Mouse (Mus musculus) spleen, adult 2 months (tissue): ENCODE data around the gene Ptpn23. TPM values are rescaled to one million over a fixed set of nuclear protein-coding genes. Genes with fewer than 3 reads are reported as not detected.
A peak's percentile ranks its signal among the peaks of the same experiment; 100 is the strongest.
"Not testable (repeated sequence)": the region's sequence is repeated elsewhere in the genome, so short reads cannot be mapped to it uniquely, and the experiment has no call there.

Source experiments
- DNase-seq, 2 experiments: peaks; one replicate each; pipeline versions ENCODE4 v3.0.0 to v3.0.0-alpha.2; 2012 to 2021; ENCODE audit warnings: low spot score in 2 of 2, low read depth in 1 of 2
- H3K27ac ChIP-seq: fragments of 200-500 bp; 2 replicates; pipeline ENCODE4 v1.5.1; 2012; ENCODE audit warnings: low read length, inconsistent platforms; ENCODE audit not compliant: insufficient read depth
- H3K27me3 ChIP-seq: fragments of 200-500 bp; 2 replicates; pipeline ENCODE4 v1.6.1; 2012; ENCODE audit warnings: mild to moderate bottlenecking, moderate library complexity, low read length, inconsistent platforms; ENCODE audit not compliant: control insufficient read depth, insufficient read depth
- H3K36me3 ChIP-seq: fragments of 200-500 bp; 2 replicates; pipeline ENCODE4 v1.6.1; 2012; ENCODE audit warnings: mild to moderate bottlenecking, low read length, inconsistent platforms; ENCODE audit not compliant: control insufficient read depth, insufficient read depth
- H3K4me1 ChIP-seq: fragments of 200-500 bp; 2 replicates; pipeline ENCODE4 v1.6.1; 2011; ENCODE audit warnings: inconsistent platforms; ENCODE audit not compliant: control insufficient read depth, insufficient read depth, insufficient read length
- H3K4me3 ChIP-seq: fragments of 200-500 bp; 2 replicates; pipeline ENCODE4 v1.5.1; 2011; ENCODE audit warnings: mild to moderate bottlenecking, inconsistent platforms; ENCODE audit not compliant: insufficient read depth, insufficient read length; ENCODE audit errors: extremely low read depth
- CTCF ChIP-seq: fragments of 200-500 bp; IDR thresholded peaks from 2 replicates; pipeline ENCODE4 v1.5.1; 2011; ENCODE audit warnings: mild to moderate bottlenecking, inconsistent platforms; ENCODE audit not compliant: insufficient read depth, insufficient read length, insufficient replicate concordance; ENCODE audit errors: extremely low read depth
- POLR2A ChIP-seq: fragments of 200-500 bp; IDR thresholded peaks from 2 replicates; pipeline ENCODE4 v1.6.1; 2011; ENCODE audit warnings: low read depth, low read length, inconsistent platforms
- WGBS: fragments of 180-500 bp; shearing (Covaris S2); methylation state at CpG from one replicate; pipeline ENCODE4 v1.1.7; 2018; 5-methylcytosine and 5-hydroxymethylcytosine counted together
- polyA plus RNA-seq: library from polyadenylated mRNA; depleted of rRNA; stranded (reverse); fragments of >200 nt; gene quantifications from 2 replicates; pipeline ENCODE4 v1.2.3, GENCODE M21; 2012

The Ptpn23 gene
- polyA plus RNA-seq, 1 experiment: 35.8 TPM

DNA sequence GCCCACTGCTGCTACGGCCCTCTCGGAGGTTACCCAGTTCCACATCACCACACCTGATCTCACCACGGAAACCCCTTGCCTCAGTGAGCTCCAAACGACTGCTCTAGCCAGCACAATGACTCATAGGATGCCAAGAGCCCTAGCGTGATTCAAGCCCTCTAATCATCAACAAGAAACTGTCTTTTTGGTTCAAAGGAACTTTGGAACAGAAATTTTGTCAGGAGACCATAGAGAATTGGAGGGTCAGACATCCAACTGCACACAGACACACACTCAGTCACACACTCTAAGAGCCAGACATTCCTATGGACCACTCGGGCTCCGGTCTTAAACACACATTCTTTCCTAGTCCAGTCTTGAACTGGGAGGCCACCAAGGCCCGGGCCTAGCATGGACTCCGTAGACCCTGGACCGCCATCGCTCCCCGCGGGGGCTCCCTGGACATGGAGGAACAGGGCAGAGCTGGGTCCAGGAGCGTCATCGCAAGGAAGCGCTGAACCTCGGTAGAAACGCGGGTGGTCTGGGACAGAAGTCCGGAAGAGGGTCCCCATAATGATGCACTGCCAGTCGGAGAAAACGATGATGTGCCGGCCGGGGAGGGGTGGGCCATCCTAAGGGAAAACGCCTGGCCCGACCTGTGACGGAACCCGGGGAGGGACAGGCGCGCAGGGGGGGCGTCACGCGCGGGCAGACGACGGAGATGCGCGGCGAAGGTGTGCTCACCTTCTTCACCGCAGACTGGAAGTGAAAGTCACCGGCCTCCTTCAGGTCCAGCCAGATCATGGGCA lies 508 bp downstream of the Ptpn23 start:
- under 1% methylated on average over 41 of the region's 41 CpGs for WGBS
- peak overlapping the region; percentile 74 for H3K4me3 ChIP-seq
- no peak for TF ChIP-seq CTCF
- no peak for TF ChIP-seq POLR2A
- DNase-seq: no peak
- peaks cover 8% of the 10 kb centered on the region; the same call in 1 of the 2 replicates for H3K4me1 ChIP-seq
- peak overlapping the region; percentile 50 for H3K27ac ChIP-seq
- no peaks in the 10 kb centered on the region for H3K36me3 ChIP-seq
- no peaks in the 10 kb centered on the region for H3K27me3 ChIP-seq

DNA sequence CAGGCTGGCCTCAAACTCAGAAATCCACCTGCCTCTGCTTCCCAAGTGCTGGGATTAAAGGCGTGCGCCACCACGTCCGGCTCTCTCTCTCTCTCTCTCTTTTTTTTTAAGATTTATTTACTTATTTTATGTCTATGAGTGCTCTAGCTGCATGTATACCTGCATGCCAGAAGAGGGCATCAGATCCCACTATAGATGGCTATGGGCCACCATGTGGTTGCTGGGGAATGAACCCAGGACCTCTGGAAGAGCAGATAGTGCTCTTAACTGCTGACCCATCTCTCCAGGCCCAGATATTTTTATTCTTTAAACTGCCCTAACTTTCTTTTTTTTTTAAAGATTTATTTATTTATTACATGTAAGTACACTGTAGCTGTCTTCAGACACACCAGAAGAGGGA lies 4.8 kb downstream of the Ptpn23 start:
- not testable (repeated sequence) for H3K4me1 ChIP-seq, DNase-seq
- WGBS: 86% methylated on average over 4 of the region's 4 CpGs

DNA sequence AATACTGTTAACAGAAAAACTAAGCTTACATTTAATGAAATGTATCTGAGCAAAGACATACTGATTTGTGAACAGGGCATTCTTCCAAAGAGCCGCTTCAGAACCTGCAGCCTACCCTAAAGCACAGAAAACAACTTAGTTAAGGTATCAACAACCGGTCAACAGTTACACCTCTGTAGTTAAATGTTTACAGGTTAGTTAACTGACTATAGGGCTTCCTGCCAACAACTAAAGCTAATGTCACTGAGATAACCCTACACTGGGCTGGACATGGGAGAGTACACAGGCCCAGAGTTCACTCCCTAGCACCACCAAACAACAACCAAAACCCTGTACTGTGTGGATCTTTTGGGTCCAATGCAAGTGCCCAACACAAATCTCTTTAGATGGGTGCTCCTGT lies 5.3 kb downstream of the Ptpn23 start:
- Histone ChIP-seq H3K27me3 (no peaks in the 10 kb centered on the region), H3K4me1 (peaks cover 5% of the 10 kb centered on the region; the same call in 1 of the 2 replicates), H3K36me3 (no peaks in the 10 kb centered on the region), H3K4me3 (no peak overlapping the region), H3K27ac (no peak overlapping the region)
- WGBS: 96% methylated on average over 2 of the region's 2 CpGs
- no peak for TF ChIP-seq POLR2A
- TF ChIP-seq CTCF: no peak
- DNase-seq: no peak

More for the DNA sequence above, 4.8 kb downstream of the Ptpn23 start:
- H3K27ac ChIP-seq, H3K27me3 ChIP-seq, H3K36me3 ChIP-seq, H3K4me3 ChIP-seq: not testable (repeated sequence)

DNA sequence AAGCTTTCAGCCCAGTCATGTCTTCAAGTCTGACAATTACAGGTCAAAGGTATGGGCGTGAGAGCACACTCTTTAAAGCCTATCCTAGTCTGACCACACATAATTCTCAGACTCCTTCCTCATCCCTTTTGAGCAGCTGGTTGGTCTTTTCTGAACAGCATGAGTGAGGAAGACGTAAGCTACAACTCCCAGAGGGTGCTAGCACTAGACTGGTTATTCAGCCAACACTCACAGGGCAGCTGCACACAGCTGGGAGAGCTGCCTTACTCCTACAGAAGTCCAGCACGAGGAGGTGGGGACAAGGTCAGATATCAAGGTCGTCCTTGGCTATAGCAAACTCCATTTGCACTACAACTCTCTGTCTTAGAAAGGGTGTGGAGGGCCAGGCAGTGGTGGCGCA lies 7.4 kb downstream of the Ptpn23 start:
- WGBS: 86% methylated on average over 5 of the region's 5 CpGs
- peaks cover 1% of the 10 kb centered on the region; the same call in 1 of the 2 replicates for H3K36me3 ChIP-seq

DNA sequence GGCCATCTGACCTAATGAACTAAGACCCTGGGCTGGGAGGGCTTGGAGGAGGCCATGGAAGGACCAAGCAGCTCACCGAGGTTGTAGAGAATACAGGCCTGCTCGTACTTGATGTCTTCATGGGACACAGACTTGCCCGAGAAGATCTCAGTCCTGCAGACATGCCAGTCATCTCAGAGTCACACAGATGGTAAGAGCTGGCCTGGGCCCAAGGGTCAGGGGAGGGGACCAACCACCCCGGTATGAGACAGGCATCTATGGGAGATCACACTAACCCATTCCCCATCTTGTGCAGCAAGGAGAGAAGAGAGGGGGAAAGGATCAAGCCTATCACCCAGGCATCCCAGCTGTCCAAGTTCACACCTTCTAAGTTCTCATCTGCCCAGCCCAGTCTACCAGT lies 14.7 kb downstream of the Ptpn23 start:
- Histone ChIP-seq H3K27me3 (no peaks in the 10 kb centered on the region), H3K4me1 (no peaks in the 10 kb centered on the region), H3K36me3 (peaks cover 37% of the 10 kb centered on the region), H3K4me3 (no peak overlapping the region), H3K27ac (no peak overlapping the region)
- DNase-seq: no peak
- 91% methylated on average over 4 of the region's 4 CpGs for WGBS
- TF ChIP-seq CTCF (no peak), POLR2A (no peak)

More for the DNA sequence above, 7.4 kb downstream of the Ptpn23 start:
- no peak overlapping the region for H3K27ac ChIP-seq
- DNase-seq: no peak
- no peak for TF ChIP-seq POLR2A
- no peak for TF ChIP-seq CTCF
- H3K27me3 ChIP-seq: no peaks in the 10 kb centered on the region
- H3K4me3 ChIP-seq: no peak overlapping the region
- no peaks in the 10 kb centered on the region for H3K4me1 ChIP-seq

DNA sequence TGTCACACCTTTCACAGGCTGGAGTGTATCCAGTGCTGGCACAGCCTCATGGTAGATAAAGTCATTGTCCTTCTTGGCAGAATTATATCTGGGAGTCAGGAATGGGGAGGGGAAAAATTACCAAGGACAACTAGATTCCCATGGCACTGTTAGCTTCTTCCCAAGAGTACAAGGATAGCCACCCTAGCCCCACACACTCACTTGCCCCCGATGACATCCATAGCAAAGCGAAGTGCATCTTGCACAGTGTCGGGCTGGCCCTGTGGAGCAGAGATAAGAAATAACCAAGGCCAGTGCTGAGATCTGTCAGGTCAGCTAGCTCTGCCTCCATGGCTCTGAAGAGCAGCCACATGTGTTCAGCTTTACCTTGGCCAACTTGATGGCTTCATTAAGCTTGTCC lies 17.2 kb downstream of the Ptpn23 start:
- Histone ChIP-seq H3K27ac (no peak overlapping the region), H3K4me1 (no peaks in the 10 kb centered on the region), H3K36me3 (peaks cover 56% of the 10 kb centered on the region), H3K4me3 (no peak overlapping the region), H3K27me3 (no peaks in the 10 kb centered on the region)
- WGBS: 87% methylated on average over 3 of the region's 3 CpGs
- TF ChIP-seq CTCF: no peak
- TF ChIP-seq POLR2A: no peak
- DNase-seq: no peak

DNA sequence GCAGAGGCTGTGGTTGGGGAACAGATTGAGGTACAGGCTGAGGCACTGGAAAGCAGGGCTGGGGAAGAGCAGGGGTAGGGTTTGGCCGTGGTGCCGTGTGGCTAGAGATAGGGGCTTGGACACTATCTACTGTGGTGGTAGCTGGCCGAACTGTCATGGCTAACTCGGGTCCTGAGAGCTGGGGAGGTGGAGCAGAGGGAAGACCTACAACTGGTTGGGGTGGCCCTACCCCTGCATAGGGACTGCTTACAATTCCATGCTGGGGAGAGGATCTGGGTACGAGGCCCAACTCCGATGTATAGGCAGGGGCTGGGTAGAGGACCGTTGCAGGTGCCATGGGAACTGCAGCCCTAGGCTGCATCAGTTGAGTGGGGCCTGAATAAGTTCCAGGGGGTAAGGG lies 20.0 kb downstream of the Ptpn23 start:
- TF ChIP-seq CTCF: no peak
- TF ChIP-seq POLR2A: no peak
- 96% methylated on average over 7 of the region's 7 CpGs for WGBS
- no peaks in the 10 kb centered on the region for H3K4me1 ChIP-seq
- H3K27ac ChIP-seq: no peak overlapping the region
- H3K4me3 ChIP-seq: no peak overlapping the region
- no peak for DNase-seq
- no peaks in the 10 kb centered on the region for H3K27me3 ChIP-seq
- peaks cover 70% of the 10 kb centered on the region for H3K36me3 ChIP-seq
